Mouse (Mus musculus) ZHBTc4 (cell line): Measurements from ENCODE around the gene Nrl.

ENCODE experiments used
- DNase-seq: peaks from one replicate; pipeline ENCODE4 v3.0.0-alpha.2; 2011; ENCODE audit warnings: low read depth, low spot score

Gene Nrl

DNA sequence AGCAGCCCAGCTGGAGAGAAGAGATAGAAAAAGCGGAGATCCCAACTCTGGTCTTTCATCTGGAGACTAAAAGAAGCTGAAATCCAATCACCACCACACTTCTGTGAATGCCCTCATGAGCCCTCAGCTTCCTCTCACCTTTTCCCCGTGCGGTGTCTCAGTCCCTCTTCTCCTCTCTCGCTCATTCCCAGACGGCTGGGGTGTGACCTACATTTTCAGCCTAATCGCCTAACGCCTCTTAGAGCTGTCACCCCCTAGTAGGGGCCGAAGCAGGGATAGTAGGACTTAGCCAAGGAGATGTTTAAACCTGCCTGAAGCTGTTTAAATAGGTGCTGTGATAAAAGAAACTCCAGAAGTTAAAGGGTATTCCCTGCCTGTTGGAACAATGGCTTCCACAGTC is at the start of gene Nrl:
TSS of gene Nrl (minus strand) at position 197 of the 400 bp plus-strand sequence.
- no peak for DNase-seq

- no peak for DNase-seq
Measured at GRCm38 (mm10) chr14:55571760-55572159, 47.0 kb upstream of the Nrl start.

GRCm38 (mm10) chr14:55570588-55570987 is 45.8 kb upstream of the Nrl start:
- no peak for DNase-seq

- DNase-seq: no peak
Measured at GRCm38 (mm10) chr14:55567496-55567895, 42.7 kb upstream of the Nrl start.

GRCm38 (mm10) chr14:55565748-55566147 is 41.0 kb upstream of the Nrl start:
- no peak for DNase-seq

- no peak for DNase-seq
Measured at GRCm38 (mm10) chr14:55563249-55563648, 38.5 kb upstream of the Nrl start.

DNA sequence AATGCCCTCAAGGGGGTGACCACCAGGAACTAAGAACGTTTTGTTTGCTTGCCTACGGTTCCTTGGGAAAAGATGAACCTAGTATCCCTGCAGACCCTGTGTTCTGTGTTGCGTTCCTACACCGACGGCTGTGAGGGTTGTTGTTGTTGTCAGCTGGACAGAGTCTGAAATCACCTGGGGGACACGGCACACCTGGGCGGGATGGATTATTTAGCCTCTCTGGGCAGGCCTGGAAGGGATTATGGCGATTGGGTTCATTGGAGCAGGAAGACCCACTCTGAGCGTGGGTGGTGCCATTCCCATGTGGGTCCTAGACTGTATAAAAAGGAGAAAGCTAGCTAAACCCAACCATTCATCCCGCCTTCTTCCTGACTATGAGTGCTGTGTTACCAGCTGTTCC is 37.1 kb upstream of the Nrl start:
- DNase-seq: no peak

GRCm38 (mm10) chr14:55560202-55561073 is 35.7 kb upstream of the Nrl start, which contains the start of gene A730061H03Rik:
A730061H03Rik (minus strand) TSS chr14:55560406.
- DNase-seq: peak; percentile 99

DNA sequence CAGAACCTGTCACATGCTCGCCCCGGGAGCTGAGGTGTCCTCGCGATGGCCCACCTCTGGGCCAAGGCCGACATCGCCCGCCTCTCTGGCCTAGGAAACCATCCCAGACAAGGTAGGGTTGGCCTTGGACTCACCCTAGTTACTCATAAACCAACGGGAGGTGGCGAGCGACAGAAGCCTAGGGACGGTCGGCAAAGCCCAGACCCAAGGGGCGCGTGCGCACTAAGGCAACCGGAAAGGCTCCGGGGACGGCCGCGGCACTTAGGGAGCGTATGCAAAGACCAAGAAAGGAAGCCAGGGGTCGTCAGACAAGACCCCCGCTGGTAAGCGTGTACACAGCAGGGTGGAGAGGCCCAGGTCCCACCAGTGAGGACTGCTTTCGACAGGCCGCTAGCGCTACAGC is 35.0 kb upstream of the Nrl start, which contains the start of gene Dcaf11:
TSS of gene Dcaf11 (plus strand) at position 208 of the 403 bp plus-strand sequence.
- DNase-seq: peak; percentile 98

GRCm38 (mm10) chr14:55558740-55559448 is 34.1 kb upstream of the Nrl start:
- DNase-seq: no peak

GRCm38 (mm10) chr14:55557587-55557986 is 32.8 kb upstream of the Nrl start:
- no peak for DNase-seq

- DNase-seq: peak; percentile 83
Measured at GRCm38 (mm10) chr14:55557003-55557402, 32.2 kb upstream of the Nrl start.

DNA sequence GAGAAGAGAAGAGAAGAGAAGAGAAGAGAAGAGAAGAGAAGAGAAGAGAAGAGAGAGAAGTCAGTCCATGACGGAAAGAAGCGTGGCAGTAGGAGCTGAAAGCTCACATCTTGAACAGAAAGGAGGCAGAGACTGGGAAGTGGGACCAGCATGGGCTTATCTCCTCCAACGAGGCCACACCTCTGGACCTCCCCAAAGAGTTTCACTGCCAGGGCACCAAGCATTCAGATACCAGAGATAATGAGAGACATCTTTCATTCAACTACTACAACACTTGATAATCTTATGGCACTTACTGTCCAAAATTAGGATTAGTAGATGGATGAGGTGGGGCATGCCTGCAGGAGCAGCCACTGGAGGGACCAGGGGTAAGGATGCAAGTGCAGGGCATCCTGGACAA is 31.0 kb upstream of the Nrl start:
- DNase-seq: no peak

GRCm38 (mm10) chr14:55554635-55555034 is 29.9 kb upstream of the Nrl start:
- peak; percentile 20 for DNase-seq

DNA sequence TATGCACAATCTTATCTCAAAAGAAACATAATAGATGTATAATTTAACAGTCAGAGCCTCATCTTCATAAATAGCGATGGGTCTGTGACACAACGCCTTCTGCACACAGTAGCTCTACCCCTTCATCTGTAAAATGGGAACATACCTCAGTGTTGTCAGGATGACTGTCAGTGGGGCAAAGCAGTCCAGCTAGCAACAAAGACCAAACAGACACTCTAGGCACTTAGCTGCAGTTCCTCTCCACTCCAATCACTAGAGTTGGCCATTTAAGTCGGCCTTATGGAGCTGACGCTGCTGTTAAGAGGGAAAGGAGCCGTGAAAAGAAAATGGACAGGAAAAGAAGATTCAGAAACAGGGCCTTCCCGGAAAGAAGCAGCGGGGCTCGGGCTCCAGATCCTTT is 27.0 kb upstream of the Nrl start:
- no peak for DNase-seq

DNA sequence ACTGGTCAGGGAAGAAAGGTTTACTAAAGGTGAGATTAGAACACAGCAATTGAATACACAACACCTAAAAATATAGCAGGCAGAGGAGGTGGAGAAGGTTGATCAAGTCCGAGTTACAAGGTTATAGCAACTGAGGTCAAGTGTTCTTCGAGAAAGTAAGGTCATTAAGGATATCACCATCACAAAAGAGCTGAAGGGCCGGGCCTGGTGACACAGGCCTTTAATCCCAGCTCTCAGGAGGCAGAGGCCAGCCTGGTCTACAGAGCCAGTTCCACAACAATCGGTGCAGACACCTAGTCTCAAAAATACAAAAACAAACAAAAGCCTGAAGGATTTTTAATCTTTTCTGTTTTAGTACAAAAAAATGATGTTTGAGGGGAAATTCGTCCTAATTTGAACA is 26.6 kb upstream of the Nrl start:
- DNase-seq: peak; percentile 82

GRCm38 (mm10) chr14:55550191-55550590 is 25.4 kb upstream of the Nrl start:
- no peak for DNase-seq

- DNase-seq: no peak
Measured at GRCm38 (mm10) chr14:55544334-55544733, 19.6 kb upstream of the Nrl start.

DNA sequence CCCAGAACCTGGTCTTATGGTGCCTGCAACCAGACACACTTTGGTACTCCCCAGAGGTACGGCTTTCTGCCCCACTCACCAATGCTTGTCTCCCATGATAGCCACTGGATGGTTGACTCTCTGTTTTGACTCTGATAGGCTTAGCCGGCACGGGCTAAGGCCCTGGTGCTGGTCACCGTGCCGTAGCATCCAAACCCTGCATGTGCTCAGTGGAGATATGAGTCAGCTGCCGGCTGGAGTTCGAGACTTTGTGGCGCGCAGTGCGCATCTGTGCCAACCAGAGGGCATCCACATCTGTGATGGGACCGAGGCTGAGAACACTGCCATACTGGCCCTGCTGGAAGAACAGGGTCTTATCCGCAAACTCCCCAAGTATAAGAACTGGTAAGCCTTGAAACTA is 17.5 kb upstream of the Nrl start:
- DNase-seq: no peak

DNA sequence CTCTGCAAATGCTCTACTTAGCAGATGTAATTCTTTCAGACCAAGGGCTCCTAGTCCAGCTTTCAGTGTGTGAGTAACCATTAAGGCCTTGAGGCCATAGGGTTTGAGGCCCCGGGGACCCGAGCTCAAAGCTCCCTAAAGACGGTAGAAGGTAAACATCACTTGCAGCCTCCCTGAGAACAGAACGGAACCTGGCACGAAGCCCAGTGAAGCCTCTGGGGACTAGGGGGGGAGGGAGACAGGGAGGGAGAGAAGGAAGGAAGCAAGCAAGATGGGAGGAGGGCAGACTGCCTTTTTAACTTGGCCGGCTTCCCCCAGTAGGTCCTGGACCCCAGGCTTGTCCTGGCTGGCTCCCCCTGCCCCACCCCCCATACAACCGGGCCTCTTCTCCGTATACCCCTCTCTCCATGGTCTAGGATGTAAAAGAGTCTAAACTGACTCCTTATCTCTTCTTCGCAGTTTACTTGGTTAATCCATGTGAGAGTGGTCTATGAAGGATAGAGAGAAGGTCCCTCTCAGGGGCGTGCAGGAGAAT is 16.1 kb upstream of the Nrl start:
- DNase-seq: peak; percentile 26

DNA sequence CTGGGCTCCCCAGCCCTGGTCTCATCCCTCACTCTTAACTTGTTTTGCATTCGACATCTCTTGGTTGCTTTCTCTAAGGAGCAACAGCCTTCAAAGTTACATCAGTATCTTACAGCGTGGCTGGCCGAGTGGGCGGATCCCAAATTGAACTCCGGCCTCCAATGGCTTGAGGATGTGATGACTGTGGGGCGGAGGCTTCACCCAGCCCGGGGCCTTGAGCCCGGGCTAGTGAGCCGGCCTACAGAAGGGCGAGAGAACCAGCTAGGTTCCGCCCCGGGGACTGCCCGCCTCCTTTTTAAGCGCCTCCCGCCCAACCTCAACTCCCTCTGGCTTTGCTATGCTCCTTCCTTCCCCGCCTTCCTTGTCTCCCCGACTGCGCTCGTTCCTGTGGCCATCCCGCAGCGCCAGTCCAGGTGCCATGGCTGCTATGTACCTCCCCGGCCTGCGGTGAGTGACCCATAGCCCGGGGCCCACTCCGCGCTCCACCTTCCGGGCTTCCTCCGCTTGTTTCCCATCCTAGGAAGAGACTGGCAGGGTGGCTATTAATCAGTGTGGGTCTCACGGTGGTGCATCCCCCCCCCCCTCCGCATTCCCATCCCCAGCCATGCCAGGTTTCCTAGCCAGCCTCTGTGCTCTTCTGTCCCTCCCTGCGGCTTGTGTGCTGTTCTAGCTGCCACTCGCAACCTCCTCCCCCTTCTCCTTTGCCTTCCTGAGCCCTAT is 15.4 kb upstream of the Nrl start, which contains the start of gene Pck2:
TSS of gene Pck2 (plus strand) at position 200 of the 720 bp plus-strand sequence.
- peak; percentile 98 for DNase-seq
